ENCODE assay signal across 6 mouse cellular contexts in genomic region chr7:141017824-141018223, GRCm38 (mm10). TPM values are rescaled to one million over a fixed set of nuclear protein-coding genes. Genes with fewer than 3 reads are reported as not detected.
"Had no signal": no experiment of that assay in that cellular context is flagged by ENCODE, and none has a peak within 500 bp of the region (broad histone marks: within the 10 kb centered on the region; RNA-seq: fewer than 3 reads in every experiment).

TSS of gene Ifitm6 (minus strand) at chr7:141017924.

RNA-seq across cellular contexts. Expression of gene Ifitm6, which starts in this region (rescaled TPM):
- total RNA-seq: layer of hippocampus, postnatal 10 days; left cerebral cortex, postnatal 10 days; left cerebral cortex, postnatal 36 days had no signal
- polyA plus RNA-seq: limb, embryonic 11.5 days; midbrain, embryonic 10.5 days; stomach, embryonic 14.5 days had no signal
